Mouse (Mus musculus): ENCODE measurements around the gene Gm21060.

GRCm38 (mm10) chr19:61267141-61267540 is 29.7 kb downstream of the Gm21060 start:
- TF ChIP-seq CTCF (IDR thresholded peaks at IDR 0.05; ENCODE audit: low read depth) = no peak
- no peak for TF ChIP-seq EP300 (optimal IDR thresholded peaks at IDR 0.05)

Measured in stomach, postnatal 0 days (tissue).